Mouse (Mus musculus): ENCODE results near the gene Gm20503. TPM values are rescaled to one million over a fixed set of nuclear protein-coding genes. Genes with fewer than 3 reads are reported as not detected.

Gene Gm20503
- total RNA-seq (2021), result 1 to 10 TPM in 1 of 2 experiments, under 1 TPM in 1; 0.46 to 1.7 TPM
- long read RNA-seq, experiment 1, result 0 reads
- long read RNA-seq, experiment 2, partial matches to known transcripts, result 0 of 1 reads
- long read RNA-seq, experiment 2, other reads (novel, unspliced or antisense), result 1 of 1 reads

- Histone ChIP-seq H3K4me3 (peak within 1 kb of the TSS; percentile 92), H3K27ac (peak within 1 kb of the TSS; percentile 97)
- intact Hi-C loops (cut with DNase I), result loop anchor here (5.0 kb wide), 1 partner anchor 34 kb away; the partner anchor contains the start of gene Gng10
- no peak for TF ChIP-seq CTCF (IDR thresholded peaks at IDR 0.05)
- peak; percentile 97 for DNase-seq
Observed at GRCm38 (mm10) chr4:59002948-59003805, at the start of gene Gm20503. Gene Gm20503 (plus strand): TSS chr4:59003210.

- no peak for TF ChIP-seq CTCF (IDR thresholded peaks at IDR 0.05)
- Histone ChIP-seq H3K4me3 (no peak overlapping the region), H3K27ac (no peak overlapping the region)
- DNase-seq, result no peak
- intact Hi-C loops (cut with DNase I), result no loop called here
Observed at GRCm38 (mm10) chr4:58961719-58962118, 41.3 kb upstream of the Gm20503 start.

GRCm38 (mm10) chr4:58963271-58963670 is 39.7 kb upstream of the Gm20503 start:
- DNase-seq, result no peak
- TF ChIP-seq CTCF (IDR thresholded peaks at IDR 0.05), result no peak
- intact Hi-C loops (cut with DNase I), result no loop called here
- H3K4me3 ChIP-seq, result no peak overlapping the region
- H3K27ac ChIP-seq, result no peak overlapping the region

- intact Hi-C loops (cut with DNase I), result no loop called here
- no peak overlapping the region for H3K27ac ChIP-seq
- no peak overlapping the region for H3K4me3 ChIP-seq
- no peak for DNase-seq
- no peak for TF ChIP-seq CTCF (IDR thresholded peaks at IDR 0.05)
Observed at GRCm38 (mm10) chr4:58965136-58965535, 37.9 kb upstream of the Gm20503 start.

GRCm38 (mm10) chr4:58970678-58971077 is 32.3 kb upstream of the Gm20503 start:
- no peak for DNase-seq
- no peak overlapping the region for H3K4me3 ChIP-seq
- no peak overlapping the region for H3K27ac ChIP-seq
- intact Hi-C loops (cut with DNase I), result no loop called here
- no peak for TF ChIP-seq CTCF (IDR thresholded peaks at IDR 0.05)

GRCm38 (mm10) chr4:58975711-58976110 is 27.3 kb upstream of the Gm20503 start:
- intact Hi-C loops (cut with DNase I), result no loop called here
- TF ChIP-seq CTCF (IDR thresholded peaks at IDR 0.05), result no peak
- DNase-seq, result no peak
- H3K27ac ChIP-seq, result no peak overlapping the region
- no peak overlapping the region for H3K4me3 ChIP-seq

GRCm38 (mm10) chr4:58981421-58981820 is 21.6 kb upstream of the Gm20503 start:
- no peak overlapping the region for H3K4me3 ChIP-seq
- intact Hi-C loops (cut with DNase I), result no loop called here
- no peak for TF ChIP-seq CTCF (IDR thresholded peaks at IDR 0.05)
- no peak overlapping the region for H3K27ac ChIP-seq
- DNase-seq, result no peak

- no peak for DNase-seq
- no peak overlapping the region for H3K27ac ChIP-seq
- intact Hi-C loops (cut with DNase I), result no loop called here
- H3K4me3 ChIP-seq, result no peak overlapping the region
- no peak for TF ChIP-seq CTCF (IDR thresholded peaks at IDR 0.05)
Observed at GRCm38 (mm10) chr4:58982806-58983205, 20.2 kb upstream of the Gm20503 start.

GRCm38 (mm10) chr4:58985157-58985648 is 17.8 kb upstream of the Gm20503 start:
- Histone ChIP-seq H3K27ac (no peak overlapping the region), H3K4me3 (peak overlapping the region; percentile 31; the same call in 1 of the 2 replicates)
- DNase-seq, result peak; percentile 75
- intact Hi-C loops (cut with DNase I), result loop anchor here (1.0 to 5.0 kb wide), 2 partner anchors 50 to 73 kb away; partner anchors contain the start of genes Ecpas and Gng10
- TF ChIP-seq CTCF (IDR thresholded peaks at IDR 0.05), result peak; percentile 94

GRCm38 (mm10) chr4:58986540-58987190 is 16.3 kb upstream of the Gm20503 start, which contains the start of gene Ptgr1:
Gene Ptgr1 (minus strand): TSS chr4:58987119.
- DNase-seq, result peak; percentile 89
- Histone ChIP-seq H3K27ac (peak within 1 kb of the TSS; percentile 72), H3K4me3 (peak within 1 kb of the TSS; percentile 86)
- intact Hi-C loops (cut with DNase I), result loop anchor here (1.0 to 5.0 kb wide), 2 partner anchors 14 to 74 kb away; partner anchors contain the start of gene Ecpas
- TF ChIP-seq CTCF (IDR thresholded peaks at IDR 0.05), result no peak

- intact Hi-C loops (cut with DNase I), result loop anchor here (5.0 kb wide), 1 partner anchor 77 kb away; the partner anchor contains the start of gene Ecpas
- TF ChIP-seq CTCF (IDR thresholded peaks at IDR 0.05), result no peak
- Histone ChIP-seq H3K27ac (no peak overlapping the region), H3K4me3 (no peak overlapping the region)
- no peak for DNase-seq
Observed at GRCm38 (mm10) chr4:58989303-58989898, 13.6 kb upstream of the Gm20503 start.

Data from gastrocnemius, adult 2 months (tissue).